Mouse (Mus musculus): ENCODE results near the gene Mettl8. TPM values are rescaled to one million over a fixed set of nuclear protein-coding genes. Genes with fewer than 3 reads are reported as not detected.

The Mettl8 gene
- 11.2 and 12.6 TPM in 2 replicates for polyA plus RNA-seq (2015; fragmentation: Nextera tagmentation; extraction: Ambion mirVana)

DNA sequence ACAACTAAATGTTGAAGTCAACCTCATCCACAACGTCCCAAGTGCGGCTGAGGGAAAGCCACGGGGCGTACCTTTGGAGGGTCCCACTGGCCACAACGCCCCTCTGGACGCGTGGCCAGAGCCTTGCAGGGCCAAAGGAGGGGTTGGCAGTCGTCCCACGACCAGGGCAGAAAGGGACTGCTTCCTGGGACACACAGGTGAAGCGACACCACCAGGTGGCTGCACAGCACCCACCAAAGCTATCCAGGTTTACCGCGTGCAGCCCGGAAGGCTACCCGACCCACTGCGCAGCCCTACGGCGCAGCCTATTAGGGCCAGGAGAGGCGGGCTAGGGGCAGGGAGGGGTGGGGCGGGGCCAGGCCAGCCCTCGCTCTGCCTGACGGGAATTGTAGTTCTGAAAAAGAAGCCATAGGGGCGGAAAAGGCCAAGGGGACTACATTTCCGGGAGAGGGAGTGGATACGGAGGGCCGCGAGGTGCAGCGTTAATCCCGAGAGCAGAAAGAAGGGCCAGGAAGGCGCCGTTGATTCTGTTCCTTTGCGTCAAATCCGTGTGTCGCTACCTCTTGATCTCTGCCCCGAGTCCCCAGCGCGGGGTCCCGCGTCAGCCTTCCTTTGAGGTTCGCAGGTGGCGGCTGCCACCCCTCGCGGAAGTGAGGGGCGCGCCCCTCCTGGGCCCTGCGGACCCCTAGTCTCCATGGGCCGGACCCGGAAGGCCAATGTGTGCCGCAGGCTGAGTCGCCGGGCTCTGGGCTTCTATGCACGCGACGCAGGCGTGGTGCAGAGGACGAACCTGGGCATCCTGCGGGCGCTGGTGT is at the start of gene Mettl8, which contains the start of gene Dcaf17:
Gene Mettl8 (minus strand): TSS at position 284 of the 815 bp plus-strand sequence.
Gene Dcaf17 (plus strand): TSS at position 29 of the 815 bp plus-strand sequence.
- ATAC-seq, result peak; percentile 98
- Histone ChIP-seq H3K27me3 (ENCODE audit: control insufficient read depth, insufficient read depth, low read depth, low read length) (no peaks in the 10 kb centered on the region), H3K36me3 (ENCODE audit: control insufficient read depth, insufficient read depth, low read length) (0 out of 2 replicates have a peak, but pooled peaks cover 3% of the 10 kb centered on the region), H3K4me1 (ENCODE audit: control insufficient read depth, insufficient read depth, low read length) (peaks cover 10% of the 10 kb centered on the region), H3K9ac (ENCODE audit: low read depth, low read length) (peak within 1 kb of the TSS; percentile 77), H3K27ac (ENCODE audit: low read length) (peak within 1 kb of the TSS; percentile 88), H3K4me2 (ENCODE audit: low read length) (peak within 1 kb of the TSS; percentile 83), H3K4me3 (ENCODE audit: low read depth, low read length) (peak within 1 kb of the TSS; percentile 57), H3K9me3 (replicated peaks; ENCODE audit: control insufficient read depth, low read length, poor library complexity, severe bottlenecking) (no peaks in the 10 kb centered on the region)
- 1% methylated on average over 56 of the region's 57 CpGs for whole genome bisulfite sequencing

DNA sequence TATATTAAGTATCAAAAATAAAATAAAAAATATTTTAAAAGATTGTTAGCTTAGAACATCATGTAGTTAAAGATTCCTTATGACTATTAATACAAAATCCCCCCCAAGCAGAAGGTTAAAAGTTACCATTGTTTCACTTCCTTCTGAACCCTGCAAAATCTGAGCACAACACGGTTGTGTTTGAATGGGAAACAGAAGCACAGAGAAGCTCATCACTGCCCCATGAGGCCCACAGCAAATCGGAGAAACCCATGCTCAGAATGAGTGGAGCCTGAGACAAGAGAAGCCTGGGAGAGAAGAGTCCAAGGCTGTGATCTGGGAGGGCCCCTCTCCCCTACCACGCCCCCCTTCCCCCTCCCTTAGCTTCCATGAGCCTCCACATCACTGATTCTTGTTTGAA is 49.3 kb upstream of the Mettl8 start:
- no peak for ATAC-seq
- Histone ChIP-seq H3K4me3 (ENCODE audit: low read depth, low read length) (no peak overlapping the region), H3K27me3 (ENCODE audit: control insufficient read depth, insufficient read depth, low read depth, low read length) (no peaks in the 10 kb centered on the region), H3K9me3 (replicated peaks; ENCODE audit: control insufficient read depth, low read length, poor library complexity, severe bottlenecking) (no peaks in the 10 kb centered on the region), H3K9ac (ENCODE audit: low read depth, low read length) (no peak overlapping the region), H3K36me3 (ENCODE audit: control insufficient read depth, insufficient read depth, low read length) (peaks cover 2% of the 10 kb centered on the region), H3K4me1 (ENCODE audit: control insufficient read depth, insufficient read depth, low read length) (no peaks in the 10 kb centered on the region), H3K27ac (ENCODE audit: low read length) (no peak overlapping the region), H3K4me2 (ENCODE audit: low read length) (no peak overlapping the region)
- WGBS, result 64% methylated on average over 3 of the region's 3 CpGs

DNA sequence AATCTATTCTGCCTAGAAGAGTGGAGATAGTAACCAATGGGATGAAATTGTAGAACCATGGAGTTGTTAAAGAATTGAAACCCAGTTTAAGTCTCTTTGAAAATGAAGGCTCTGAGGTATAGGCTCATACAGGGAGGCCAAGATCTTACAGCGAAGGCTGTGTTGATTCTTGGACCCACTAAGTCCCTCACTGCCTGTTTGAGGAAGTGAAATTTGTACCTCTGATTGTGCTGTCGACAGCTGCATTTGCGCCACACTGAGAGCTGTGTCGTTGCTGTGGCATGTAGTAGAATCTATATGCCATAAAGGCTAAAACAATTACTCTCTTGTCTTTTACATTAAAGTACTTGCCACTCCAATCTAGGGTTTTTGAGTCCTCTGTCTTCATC is 47.9 kb upstream of the Mettl8 start:
- Histone ChIP-seq H3K4me1 (ENCODE audit: control insufficient read depth, insufficient read depth, low read length) (no peaks in the 10 kb centered on the region), H3K27me3 (ENCODE audit: control insufficient read depth, insufficient read depth, low read depth, low read length) (no peaks in the 10 kb centered on the region), H3K36me3 (ENCODE audit: control insufficient read depth, insufficient read depth, low read length) (peaks cover 2% of the 10 kb centered on the region), H3K27ac (ENCODE audit: low read length) (no peak overlapping the region), H3K9me3 (replicated peaks; ENCODE audit: control insufficient read depth, low read length, poor library complexity, severe bottlenecking) (no peaks in the 10 kb centered on the region), H3K4me2 (ENCODE audit: low read length) (no peak overlapping the region), H3K4me3 (ENCODE audit: low read depth, low read length) (no peak overlapping the region), H3K9ac (ENCODE audit: low read depth, low read length) (no peak overlapping the region)
- WGBS, result 90% methylated on average over 4 of the region's 4 CpGs
- ATAC-seq, result no peak

DNA sequence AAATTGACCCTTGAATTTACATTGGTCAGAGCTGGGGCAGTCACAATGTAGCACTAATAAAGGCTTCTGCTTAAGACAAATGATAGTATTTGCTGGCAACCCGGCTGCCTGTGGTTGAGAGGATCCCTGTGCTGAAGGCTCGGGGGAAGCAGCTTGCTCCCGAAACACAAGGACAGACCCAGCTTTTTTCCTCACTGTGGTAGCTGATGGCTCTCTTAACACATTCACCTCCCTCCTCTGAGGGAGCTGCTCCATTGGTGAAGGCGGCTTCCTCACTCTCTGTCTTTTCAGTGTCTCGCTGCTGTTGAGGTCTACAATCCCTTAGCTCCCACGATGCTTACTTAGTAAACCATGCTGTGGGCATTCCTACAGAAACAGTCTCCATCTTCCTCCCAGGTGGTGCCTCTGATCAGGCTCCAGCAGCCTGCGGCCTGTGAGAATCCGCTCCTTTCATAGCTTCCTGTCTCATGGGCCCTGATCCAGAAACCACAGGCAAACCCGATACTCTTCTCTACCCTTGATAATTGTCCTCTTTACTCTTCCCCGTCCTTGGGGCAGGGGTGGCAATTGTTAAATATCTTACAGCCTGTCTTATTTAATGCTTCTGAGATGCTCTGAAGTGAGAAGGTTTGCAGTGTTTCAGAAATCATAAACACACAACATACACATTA is 47.4 kb upstream of the Mettl8 start:
- WGBS, result 82% methylated on average over 10 of the region's 10 CpGs
- Histone ChIP-seq H3K4me1 (ENCODE audit: control insufficient read depth, insufficient read depth, low read length) (no peaks in the 10 kb centered on the region), H3K27ac (ENCODE audit: low read length) (no peak overlapping the region), H3K9me3 (replicated peaks; ENCODE audit: control insufficient read depth, low read length, poor library complexity, severe bottlenecking) (no peaks in the 10 kb centered on the region), H3K36me3 (ENCODE audit: control insufficient read depth, insufficient read depth, low read length) (peaks cover 2% of the 10 kb centered on the region), H3K9ac (ENCODE audit: low read depth, low read length) (no peak overlapping the region), H3K27me3 (ENCODE audit: control insufficient read depth, insufficient read depth, low read depth, low read length) (no peaks in the 10 kb centered on the region), H3K4me3 (ENCODE audit: low read depth, low read length) (no peak overlapping the region), H3K4me2 (ENCODE audit: low read length) (no peak overlapping the region)
- no peak for ATAC-seq

DNA sequence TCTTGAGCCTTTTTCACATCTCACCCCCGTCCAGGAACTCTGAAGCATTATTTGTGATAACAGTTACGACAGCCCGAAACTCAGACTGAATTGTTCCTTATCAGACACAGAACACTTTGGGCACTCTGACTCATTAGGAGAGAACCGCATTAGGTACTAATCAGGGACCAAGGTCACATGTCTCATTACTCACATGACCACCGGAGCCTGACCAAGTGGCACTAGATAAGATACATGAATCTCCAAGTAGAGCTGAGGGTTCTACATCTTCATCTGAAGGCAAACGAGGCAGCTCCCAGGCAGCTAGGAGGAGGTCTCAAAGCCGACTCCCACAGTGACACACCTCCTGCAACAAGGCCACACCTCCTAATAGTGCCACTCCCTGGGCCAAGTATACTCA is 40.8 kb upstream of the Mettl8 start:
- Histone ChIP-seq H3K9ac (ENCODE audit: low read depth, low read length) (no peak overlapping the region), H3K4me2 (ENCODE audit: low read length) (no peak overlapping the region), H3K4me1 (ENCODE audit: control insufficient read depth, insufficient read depth, low read length) (no peaks in the 10 kb centered on the region), H3K4me3 (ENCODE audit: low read depth, low read length) (no peak overlapping the region), H3K36me3 (ENCODE audit: control insufficient read depth, insufficient read depth, low read length) (peaks cover 8% of the 10 kb centered on the region), H3K9me3 (replicated peaks; ENCODE audit: control insufficient read depth, low read length, poor library complexity, severe bottlenecking) (no peaks in the 10 kb centered on the region), H3K27ac (ENCODE audit: low read length) (no peak overlapping the region), H3K27me3 (ENCODE audit: control insufficient read depth, insufficient read depth, low read depth, low read length) (no peaks in the 10 kb centered on the region)
- WGBS, result 88% methylated on average over 7 of the region's 7 CpGs
- no peak for ATAC-seq

DNA sequence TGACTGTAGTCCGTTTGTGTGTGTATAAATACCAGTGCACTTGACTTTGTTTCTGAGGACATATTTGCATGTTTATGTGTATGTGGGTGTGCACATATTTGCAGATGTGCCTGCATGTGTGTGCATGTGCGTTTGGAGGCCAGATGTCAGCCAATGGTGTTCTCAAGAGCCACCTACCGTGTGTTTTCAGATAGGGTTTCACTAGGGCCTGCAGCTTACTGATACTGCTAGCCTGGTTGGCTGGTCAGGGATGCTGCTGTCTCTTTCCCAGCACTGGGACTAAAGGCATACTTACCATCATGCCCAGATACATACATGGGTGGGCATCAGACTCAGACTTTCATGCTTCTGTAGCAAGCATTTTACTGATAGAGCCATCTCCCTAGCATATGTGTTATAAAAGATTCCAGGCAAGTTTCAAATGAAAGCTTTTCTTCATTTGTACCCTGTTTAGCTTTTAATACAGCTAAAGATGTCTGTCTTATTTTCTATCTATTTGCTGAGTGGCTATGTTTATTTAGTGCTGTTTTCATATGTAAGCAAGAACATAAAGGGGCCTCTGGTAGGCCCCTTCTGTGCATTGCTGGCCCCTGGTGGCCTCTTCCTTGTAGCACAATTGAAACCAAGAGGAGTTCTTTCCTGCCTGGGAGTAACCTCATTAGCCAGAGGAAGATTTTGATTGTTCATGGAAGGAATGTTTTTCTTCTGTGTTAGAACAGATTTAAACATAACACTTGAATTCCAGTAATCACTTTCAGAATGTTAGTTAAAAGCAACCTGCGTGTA is 35.5 kb upstream of the Mettl8 start:
- Histone ChIP-seq H3K9ac (ENCODE audit: low read depth, low read length) (no peak overlapping the region), H3K36me3 (ENCODE audit: control insufficient read depth, insufficient read depth, low read length) (peaks cover 12% of the 10 kb centered on the region; the same call in 1 of the 2 replicates), H3K4me3 (ENCODE audit: low read depth, low read length) (no peak overlapping the region), H3K4me2 (ENCODE audit: low read length) (no peak overlapping the region), H3K9me3 (replicated peaks; ENCODE audit: control insufficient read depth, low read length, poor library complexity, severe bottlenecking) (no peaks in the 10 kb centered on the region), H3K4me1 (ENCODE audit: control insufficient read depth, insufficient read depth, low read length) (no peaks in the 10 kb centered on the region), H3K27ac (ENCODE audit: low read length) (no peak overlapping the region), H3K27me3 (ENCODE audit: control insufficient read depth, insufficient read depth, low read depth, low read length) (no peaks in the 10 kb centered on the region)
- WGBS, result 90% methylated on average over 4 of the region's 4 CpGs
- no peak for ATAC-seq

DNA sequence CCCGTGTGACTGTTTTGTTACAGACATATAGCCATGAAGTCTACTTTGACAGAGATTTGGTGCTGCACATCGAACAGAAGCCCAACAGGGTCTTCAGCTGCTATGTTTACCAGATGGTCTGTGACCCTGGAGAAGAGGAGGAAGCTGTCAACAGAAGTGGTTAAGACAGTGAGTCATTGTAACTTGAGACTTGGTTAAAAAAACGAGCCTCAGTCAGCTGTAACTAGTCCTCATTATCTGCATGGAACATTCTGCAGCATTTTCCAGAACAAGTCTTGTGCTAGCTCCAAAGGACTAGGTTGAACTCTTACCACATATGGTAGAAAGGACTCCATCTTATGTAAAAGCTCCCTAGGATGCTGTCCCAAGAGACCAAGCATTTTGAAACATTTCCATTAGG is 34.4 kb upstream of the Mettl8 start:
- Histone ChIP-seq H3K36me3 (ENCODE audit: control insufficient read depth, insufficient read depth, low read length) (peaks cover 12% of the 10 kb centered on the region; the same call in 1 of the 2 replicates), H3K9ac (ENCODE audit: low read depth, low read length) (no peak overlapping the region), H3K4me3 (ENCODE audit: low read depth, low read length) (no peak overlapping the region), H3K27me3 (ENCODE audit: control insufficient read depth, insufficient read depth, low read depth, low read length) (no peaks in the 10 kb centered on the region), H3K4me2 (ENCODE audit: low read length) (no peak overlapping the region), H3K9me3 (replicated peaks; ENCODE audit: control insufficient read depth, low read length, poor library complexity, severe bottlenecking) (no peaks in the 10 kb centered on the region), H3K4me1 (ENCODE audit: control insufficient read depth, insufficient read depth, low read length) (no peaks in the 10 kb centered on the region), H3K27ac (ENCODE audit: low read length) (no peak overlapping the region)
- 82% methylated on average over 3 of the region's 3 CpGs for WGBS
- no peak for ATAC-seq

DNA sequence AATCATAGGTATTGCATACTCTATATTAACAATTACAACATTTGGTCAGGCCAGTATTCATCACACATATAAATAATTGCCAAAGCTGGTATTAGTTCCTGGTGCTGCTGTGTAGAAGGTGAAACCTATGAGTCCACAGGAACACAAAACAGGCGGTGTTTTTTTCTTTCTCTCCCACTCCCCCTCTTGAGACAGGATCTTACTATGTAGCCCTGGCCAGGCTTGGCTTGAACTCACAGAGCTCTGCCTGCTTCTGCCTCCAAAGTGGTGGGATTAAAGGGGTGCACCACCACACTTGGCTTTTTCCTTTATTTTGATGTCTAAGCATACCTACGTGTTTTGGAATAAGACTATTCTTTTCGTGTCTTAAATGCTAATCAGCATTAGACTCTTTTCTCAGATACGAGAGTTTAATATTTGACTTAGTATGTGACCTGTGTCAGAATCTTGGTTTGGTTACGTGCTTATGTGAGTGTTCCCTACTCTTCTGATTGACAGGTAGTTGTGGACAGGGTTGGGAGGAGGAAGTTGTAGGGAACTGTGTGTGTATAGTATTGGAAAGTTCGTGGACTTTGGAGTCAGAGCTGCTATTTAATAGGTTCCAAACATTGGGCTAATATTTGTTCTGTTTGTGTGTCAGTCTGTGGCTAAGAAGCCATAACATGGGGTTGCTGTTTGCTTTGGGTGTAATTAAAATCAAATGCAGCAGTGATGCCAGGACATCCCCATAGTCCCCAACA is 28.2 kb upstream of the Mettl8 start:
- H3K36me3 ChIP-seq (ENCODE audit: control insufficient read depth, insufficient read depth, low read length), result peaks cover 9% of the 10 kb centered on the region; the same call in 1 of the 2 replicates
- ATAC-seq, result no peak
- no peak overlapping the region for H3K9ac ChIP-seq (ENCODE audit: low read depth, low read length)

More for the DNA sequence above, 28.2 kb upstream of the Mettl8 start:
- Histone ChIP-seq H3K9me3 (replicated peaks; ENCODE audit: control insufficient read depth, low read length, poor library complexity, severe bottlenecking) (no peaks in the 10 kb centered on the region), H3K4me3 (ENCODE audit: low read depth, low read length) (no peak overlapping the region), H3K27ac (ENCODE audit: low read length) (no peak overlapping the region), H3K4me2 (ENCODE audit: low read length) (no peak overlapping the region), H3K27me3 (ENCODE audit: control insufficient read depth, insufficient read depth, low read depth, low read length) (no peaks in the 10 kb centered on the region), H3K4me1 (ENCODE audit: control insufficient read depth, insufficient read depth, low read length) (no peaks in the 10 kb centered on the region)
- WGBS, result 94% methylated on average over 6 of the region's 6 CpGs
